In genomic region chr4:149219401-149220041, GRCm38 (mm10) we compare ENCODE assay signal across 17 mouse cellular contexts. TPM values are rescaled to one million over a fixed set of nuclear protein-coding genes. Genes with fewer than 3 reads are reported as not detected.
A peak's percentile ranks its signal among the peaks of the same experiment; 100 is the strongest.
DNase-seq lines count a peak whose midpoint lies in the region; ATAC-seq and TF ChIP-seq lines count a peak whose summit lies in the region.
"Had no signal": no experiment of that assay in that cellular context is flagged by ENCODE, and none has a peak within 500 bp of the region (broad histone marks: within the 10 kb centered on the region; RNA-seq: fewer than 3 reads in every experiment).

No protein-coding gene starts in this region.

- no peak for ATAC-seq in kidney, embryonic 15.5 days (replicated peaks; ENCODE audit: low FRiP score)
- peak; percentile 35; the same call in 1 of the 2 replicates for ATAC-seq in forebrain, embryonic 14.5 days
- peak; percentile 22; the same call in 1 of the 2 replicates for ATAC-seq in hindbrain, postnatal 0 days

- no peak overlapping the region for H3K4me2 ChIP-seq in kidney, embryonic 15.5 days
- 0 out of 2 replicates have a peak overlapping the region, but pooled peaks have one; percentile 9 for H3K4me2 ChIP-seq in forebrain, embryonic 14.5 days (ENCODE audit: low read length)
- H3K4me2 ChIP-seq in hindbrain, postnatal 0 days (ENCODE audit: low read depth, low read length): no peak overlapping the region
- H3K4me2 ChIP-seq: embryonic facial prominence, embryonic 12.5 days; liver, embryonic 15.5 days had no signal

- peaks cover 57% of the 10 kb centered on the region for H3K36me3 ChIP-seq in kidney, embryonic 15.5 days
- H3K36me3 ChIP-seq in forebrain, embryonic 14.5 days (ENCODE audit: control insufficient read depth, insufficient read depth, low read length): peaks cover 89% of the 10 kb centered on the region
- peaks cover 53% of the 10 kb centered on the region for H3K36me3 ChIP-seq in hindbrain, postnatal 0 days (ENCODE audit: insufficient read depth, low read length)

- 70% methylated on average over 12 of the region's 12 CpGs for WGBS in kidney, embryonic 15.5 days
- WGBS in forebrain, embryonic 14.5 days: 26% methylated on average over 12 of the region's 12 CpGs
- 35% methylated on average over 12 of the region's 12 CpGs for WGBS in hindbrain, postnatal 0 days

- no peak overlapping the region for H3K9ac ChIP-seq in kidney, embryonic 15.5 days
- peak overlapping the region; percentile 25; the same call in 1 of the 2 replicates for H3K9ac ChIP-seq in forebrain, embryonic 14.5 days (ENCODE audit: low read length)
- no peak overlapping the region for H3K9ac ChIP-seq in hindbrain, postnatal 0 days (replicated peaks; ENCODE audit: low read length)
- H3K9ac ChIP-seq: embryonic facial prominence, embryonic 12.5 days; liver, embryonic 15.5 days had no signal

- H3K4me3 ChIP-seq in kidney, embryonic 15.5 days (replicated peaks): no peak overlapping the region
- no peak overlapping the region for H3K4me3 ChIP-seq in forebrain, embryonic 14.5 days (ENCODE audit: low read depth, low read length)
- no peak overlapping the region for H3K4me3 ChIP-seq in hindbrain, postnatal 0 days (ENCODE audit: low read length)
- H3K4me3 ChIP-seq: embryonic facial prominence, embryonic 12.5 days; limb, embryonic 10.5 days; liver, embryonic 15.5 days; myocyte had no signal

- no peak for TF ChIP-seq CTCF in hindbrain, postnatal 0 days (IDR thresholded peaks at IDR 0.05; ENCODE audit: low read depth)

- no peak for DNase-seq in kidney, postnatal 4 days
- DNase-seq in forebrain, embryonic 14.5 days (ENCODE audit: low spot score): peak; percentile 46
- DNase-seq in hindbrain, postnatal 0 days (ENCODE audit: low spot score): peak; percentile 26
- peak; percentile 5 for DNase-seq in retina, embryonic 14.5 days (ENCODE audit: low spot score)
- no peak for DNase-seq in spleen, postnatal 36 days (ENCODE audit: low spot score in 2 of 2)
- no peak for DNase-seq in layer of hippocampus, postnatal 14 days (ENCODE audit: low spot score in 2 of 2)
- no peak for DNase-seq in gastrocnemius, adult 18-20 months (ENCODE audit: low spot score)
- DNase-seq: heart, adult 18-20 months; heart, postnatal 10 days; kidney, adult 18-20 months; thymus, adult 18-20 months had no signal

- peaks cover 16% of the 10 kb centered on the region for H3K4me1 ChIP-seq in kidney, embryonic 15.5 days
- peaks cover 16% of the 10 kb centered on the region for H3K4me1 ChIP-seq in forebrain, embryonic 14.5 days (ENCODE audit: control insufficient read depth, insufficient read depth, low read length)
- no peaks in the 10 kb centered on the region for H3K4me1 ChIP-seq in hindbrain, postnatal 0 days (ENCODE audit: insufficient read depth, low read length)
- H3K4me1 ChIP-seq: liver, embryonic 15.5 days had no signal

- no peaks in the 10 kb centered on the region; the same call in 1 of the 2 replicates for H3K9me3 ChIP-seq in kidney, embryonic 15.5 days (replicated peaks)
- H3K9me3 ChIP-seq in forebrain, embryonic 14.5 days (replicated peaks; ENCODE audit: control insufficient read depth, low read length): no peaks in the 10 kb centered on the region
- no peaks in the 10 kb centered on the region for H3K9me3 ChIP-seq in hindbrain, postnatal 0 days (ENCODE audit: low read length)
- H3K9me3 ChIP-seq: G1E; limb, embryonic 10.5 days; liver, embryonic 15.5 days had no signal

- H3K27ac ChIP-seq in kidney, embryonic 15.5 days: peak overlapping the region; percentile 9; the same call in 1 of the 2 replicates
- H3K27ac ChIP-seq in forebrain, embryonic 14.5 days (ENCODE audit: low read depth, low read length): peak overlapping the region; percentile 78
- H3K27ac ChIP-seq in hindbrain, postnatal 0 days: peak overlapping the region; percentile 58
- H3K27ac ChIP-seq: embryonic facial prominence, embryonic 12.5 days; limb, embryonic 10.5 days; liver, embryonic 15.5 days had no signal

- H3K27me3 ChIP-seq in kidney, embryonic 15.5 days: no peaks in the 10 kb centered on the region
- H3K27me3 ChIP-seq in forebrain, embryonic 14.5 days (replicated peaks; ENCODE audit: control insufficient read depth, insufficient read depth, low read length): no peaks in the 10 kb centered on the region
- H3K27me3 ChIP-seq in hindbrain, postnatal 0 days (ENCODE audit: insufficient read depth, low read length): no peaks in the 10 kb centered on the region
- H3K27me3 ChIP-seq: embryonic facial prominence, embryonic 12.5 days; liver, embryonic 15.5 days had no signal

RNA-seq across cellular contexts. Expression of gene Pgd, which starts 53.0 kb away (rescaled TPM):
- polyA plus RNA-seq in kidney, embryonic 15.5 days (2015; fragmentation: Nextera tagmentation; extraction: Ambion mirVana): 124 and 129 TPM in 2 replicates
- polyA plus RNA-seq in forebrain, embryonic 14.5 days (2014; fragmentation: Nextera tagmentation; extraction: Ambion mirVana): 46.7 and 48.1 TPM in 2 replicates
- total RNA-seq in hindbrain, postnatal 0 days (2014; rRNA removed): 24.9 and 36.3 TPM in 2 replicates
- polyA plus RNA-seq in hindbrain, postnatal 0 days (2015; fragmentation: Nextera tagmentation; extraction: Ambion mirVana): 94.8 and 95.0 TPM in 2 replicates
- 10 to 100 TPM; 42.8 to 46.4 TPM for total RNA-seq in layer of hippocampus, postnatal 14 days (2021)
- 10 to 100 TPM; 13.4 to 18.7 TPM for total RNA-seq in gastrocnemius, adult 18-20 months (2021)

Comparison
In these comparisons a context has a peak if more than half of its experiments do, and no peak if none do; other contexts are left out.
1. H3K27ac ChIP-seq: peak in every context shown above with its lines; median percentile 78 in forebrain, embryonic 14.5 days; 58 in hindbrain, postnatal 0 days; 9 in kidney, embryonic 15.5 days.
2. DNase-seq: peak in forebrain, embryonic 14.5 days (single experiment), hindbrain, postnatal 0 days (single experiment) and retina, embryonic 14.5 days (single experiment); none in kidney, postnatal 4 days (0 of 2), spleen, postnatal 36 days (0 of 2), layer of hippocampus, postnatal 14 days (0 of 2) and gastrocnemius, adult 18-20 months (single experiment).